Mouse (Mus musculus) forelimb bud, embryonic 11.5 days (tissue): ENCODE results near the gene Vps35.
A peak's percentile ranks its signal among the peaks of the same experiment; 100 is the strongest.

Experiments used
- DNase-seq: peaks from one replicate; pipeline ENCODE4 v3.0.0-alpha.2; 2012; ENCODE audit warnings: low read depth, low spot score

The Vps35 gene

DNA sequence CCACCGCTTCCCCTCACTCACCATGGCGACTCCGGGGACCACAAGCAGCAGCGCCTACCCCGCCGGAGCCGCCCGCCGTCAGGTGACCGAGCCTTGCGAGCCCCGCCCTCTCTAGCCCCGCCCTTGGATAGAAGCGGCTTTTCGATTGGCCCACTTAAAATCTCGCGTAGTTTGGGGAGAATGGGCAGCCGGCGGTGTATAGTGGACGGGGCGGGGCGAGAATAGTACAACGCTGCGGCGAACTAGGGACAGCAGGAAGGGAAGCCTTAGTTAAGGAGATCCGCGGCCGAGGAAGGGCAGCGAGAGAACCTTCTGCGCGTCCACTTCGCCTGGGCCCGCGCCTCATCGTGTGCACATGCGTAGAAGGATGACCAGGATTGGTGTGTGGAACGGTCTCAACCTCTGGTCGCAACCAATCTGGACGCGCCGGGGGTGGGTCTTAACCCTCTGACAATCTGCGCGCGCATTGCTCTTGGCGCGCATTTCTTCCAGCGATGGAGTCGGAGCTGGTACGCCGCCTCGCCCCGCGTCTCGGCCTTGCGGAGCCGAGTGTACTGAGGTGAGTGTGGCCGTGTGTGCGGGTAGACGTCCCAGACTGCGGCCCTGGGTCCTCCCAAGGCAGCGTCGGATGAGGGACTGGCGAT, at the start of gene Vps35, which contains the start of gene Orc6:
Vps35 (minus strand) TSS at position 369 of the 644 bp plus-strand sequence.
Orc6 (plus strand) TSS at position 199 of the 644 bp plus-strand sequence.
- peak; percentile 96 for DNase-seq

DNA sequence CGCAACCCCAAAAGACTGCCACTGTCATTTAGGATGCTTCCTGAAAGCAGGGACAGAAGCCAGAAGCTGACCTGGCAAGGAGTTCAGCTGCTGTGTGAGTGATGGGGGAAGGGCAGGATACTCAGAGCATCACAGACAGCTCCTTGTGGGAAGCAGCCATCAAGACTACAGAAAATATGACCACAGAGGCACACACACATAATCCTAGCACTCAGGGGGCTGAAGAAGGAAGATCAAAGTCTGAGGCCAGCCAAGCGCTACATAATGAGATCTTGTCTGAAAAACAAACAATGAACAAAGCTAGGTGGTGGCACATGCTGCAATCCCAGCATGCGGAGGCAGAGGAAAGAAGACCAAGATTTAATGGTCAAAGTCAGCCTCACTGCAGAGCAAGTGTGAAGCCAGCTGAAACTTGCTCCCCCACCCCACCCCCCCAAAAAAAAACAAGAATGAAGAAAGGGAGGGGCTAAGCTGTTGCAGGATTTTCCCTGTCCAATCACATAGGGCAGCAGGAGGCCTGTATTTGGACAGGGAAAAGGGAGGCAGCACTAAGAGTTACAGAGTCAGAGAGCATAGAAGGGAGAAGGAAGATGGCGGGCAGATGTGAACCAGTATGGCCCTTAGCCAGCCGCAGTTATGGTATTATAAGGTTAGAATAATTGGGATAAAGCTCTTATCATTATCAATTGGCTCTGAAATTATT, 40.4 kb upstream of the Vps35 start:
- DNase-seq, result peak; percentile 13

DNA sequence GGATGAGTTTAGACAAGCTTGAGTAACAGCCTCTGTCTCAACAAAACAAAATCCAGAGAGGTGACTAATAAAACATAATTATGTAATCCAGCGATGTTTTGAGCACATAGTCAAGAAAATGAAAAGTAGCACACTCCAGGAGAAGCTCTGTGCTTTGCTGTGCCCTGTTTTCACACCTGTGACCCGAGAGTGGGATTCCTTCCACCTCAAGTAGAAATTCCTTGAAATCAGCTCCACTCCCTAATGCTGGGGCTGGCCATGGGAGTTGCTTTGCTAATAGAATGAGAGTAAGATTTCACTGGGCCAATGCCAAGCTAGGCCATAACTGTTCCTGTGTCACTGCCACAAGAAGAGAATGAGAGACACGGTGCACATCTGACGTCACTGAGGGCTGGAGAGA, 38.1 kb upstream of the Vps35 start:
- DNase-seq, result no peak

DNA sequence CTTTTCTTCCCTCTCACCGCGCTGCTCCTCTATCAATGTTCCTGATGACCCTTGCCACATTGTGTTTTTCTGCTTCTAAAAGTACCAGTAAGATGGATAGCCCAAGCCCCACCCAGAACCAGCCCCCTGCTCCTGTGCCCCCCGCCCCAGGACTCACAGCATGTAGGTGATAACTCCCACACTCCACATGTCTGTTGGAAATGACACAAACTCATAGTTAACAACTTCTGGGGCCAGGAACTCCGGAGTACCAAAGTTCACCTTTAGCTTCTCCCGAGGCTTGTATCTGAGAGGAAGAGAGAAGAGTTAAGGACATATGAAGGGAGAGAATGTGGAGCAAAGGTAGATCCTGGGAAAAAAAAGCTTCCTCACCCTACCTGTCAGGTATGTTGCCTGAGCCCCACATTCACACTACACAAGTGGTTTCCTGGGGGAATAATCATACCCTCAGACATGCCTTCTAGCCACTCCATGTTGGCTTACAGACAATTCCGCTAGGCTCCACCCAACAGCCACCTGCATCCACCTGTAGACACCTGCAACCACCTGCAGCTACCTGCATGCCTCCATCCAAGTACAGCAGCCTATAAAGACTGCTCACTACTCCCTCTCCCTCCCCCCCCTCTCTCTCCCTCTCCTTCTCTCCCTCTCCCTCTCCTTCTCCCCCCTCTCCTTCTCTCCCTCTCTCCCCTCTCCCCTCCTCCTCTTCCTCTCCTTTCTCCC, 36.8 kb upstream of the Vps35 start:
- no peak for DNase-seq

DNA sequence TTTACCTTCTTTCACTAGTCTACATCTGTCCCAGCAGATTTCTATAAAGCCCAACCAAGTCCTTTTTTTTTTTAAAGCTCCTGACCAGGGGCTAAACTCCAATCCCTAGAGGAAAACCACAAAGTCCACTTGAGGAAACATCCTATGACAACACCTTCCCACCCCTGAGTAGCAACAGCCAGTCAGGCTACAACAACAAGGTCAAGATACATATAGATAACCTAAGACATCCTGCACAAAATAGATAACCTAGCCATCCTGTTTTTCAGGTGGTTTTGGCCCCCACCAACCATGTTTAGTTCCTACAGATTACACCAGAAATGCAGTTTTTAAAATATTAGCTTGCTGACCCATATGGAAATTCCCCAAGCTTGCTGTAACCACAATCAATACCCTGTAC, 35.5 kb upstream of the Vps35 start:
- DNase-seq, result no peak

DNA sequence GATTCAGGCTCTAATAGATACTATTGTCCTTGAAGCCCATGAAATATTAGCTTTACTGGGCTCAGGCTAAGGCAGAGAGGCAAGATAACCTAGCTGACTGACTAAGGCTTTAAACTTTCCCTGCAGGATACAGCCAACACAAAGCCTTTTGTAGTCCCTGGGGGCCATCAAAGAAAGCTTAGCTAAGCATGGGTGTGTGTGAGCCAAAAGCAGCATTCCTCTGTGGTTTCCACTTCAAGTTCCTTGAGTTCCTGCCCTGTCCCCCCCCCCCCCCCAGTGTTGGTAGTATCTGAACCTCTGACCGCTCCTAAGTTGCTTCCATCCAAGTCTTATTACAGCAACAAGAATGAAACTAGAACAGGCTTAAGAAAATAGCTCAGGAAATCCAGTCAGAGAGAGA, 29.9 kb upstream of the Vps35 start:
- DNase-seq, result no peak

DNA sequence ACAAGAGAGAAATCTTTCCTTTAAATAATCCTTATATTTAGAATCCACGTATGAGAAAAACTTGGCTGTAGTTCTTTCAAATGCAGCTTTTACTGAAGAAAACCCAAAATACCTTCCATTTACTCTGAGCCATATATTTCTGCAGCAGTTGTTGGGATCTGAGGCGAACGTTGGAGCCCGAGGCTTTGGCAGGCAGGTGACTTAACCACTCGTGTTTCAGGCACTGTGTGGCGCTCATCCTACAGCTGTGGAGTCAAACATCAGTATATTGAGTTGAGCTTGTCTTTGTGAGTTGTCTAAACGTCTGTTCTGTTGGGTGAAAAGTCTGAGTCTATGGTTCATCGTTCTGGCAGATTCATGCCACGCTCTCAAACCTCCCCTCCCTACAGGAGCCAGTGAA, 27.4 kb upstream of the Vps35 start:
- no peak for DNase-seq

DNA sequence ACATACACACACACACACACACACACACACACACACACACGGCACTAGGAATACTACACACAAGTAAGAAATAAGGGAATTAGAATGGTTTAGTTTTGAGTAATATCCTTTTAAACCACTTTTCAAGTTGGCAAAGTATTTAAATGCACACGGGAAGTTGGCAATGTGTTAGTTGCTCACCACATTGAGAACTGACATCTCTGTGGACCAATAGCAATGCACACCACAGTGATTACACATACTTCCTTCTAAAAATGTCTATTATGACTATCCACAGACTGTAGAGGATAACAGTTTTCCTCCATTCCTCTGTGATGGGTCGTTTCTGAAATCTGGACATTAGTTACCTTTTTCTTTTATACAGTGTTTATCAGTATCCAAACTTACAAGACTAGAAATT, 23.5 kb upstream of the Vps35 start:
- DNase-seq, result no peak

DNA sequence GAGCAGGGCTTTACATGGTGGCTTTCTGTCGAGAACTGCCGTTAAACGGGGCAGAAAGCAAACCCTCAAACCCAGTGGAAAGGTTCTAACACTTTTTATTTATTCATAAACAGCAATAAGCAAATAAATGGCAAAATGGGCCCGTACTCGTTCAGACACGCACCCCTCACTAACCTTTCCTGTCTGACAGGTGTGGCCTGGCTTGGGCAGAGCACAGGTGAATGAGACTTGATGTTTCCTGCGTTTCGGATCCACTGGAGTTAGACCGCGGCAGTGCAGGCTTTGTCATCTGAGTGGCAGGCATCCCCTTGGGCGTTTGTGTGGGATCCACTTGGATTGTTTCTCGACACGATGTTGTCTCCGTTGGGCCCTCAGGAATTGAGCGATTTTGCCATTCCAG, 22.4 kb upstream of the Vps35 start:
- DNase-seq, result no peak

DNA sequence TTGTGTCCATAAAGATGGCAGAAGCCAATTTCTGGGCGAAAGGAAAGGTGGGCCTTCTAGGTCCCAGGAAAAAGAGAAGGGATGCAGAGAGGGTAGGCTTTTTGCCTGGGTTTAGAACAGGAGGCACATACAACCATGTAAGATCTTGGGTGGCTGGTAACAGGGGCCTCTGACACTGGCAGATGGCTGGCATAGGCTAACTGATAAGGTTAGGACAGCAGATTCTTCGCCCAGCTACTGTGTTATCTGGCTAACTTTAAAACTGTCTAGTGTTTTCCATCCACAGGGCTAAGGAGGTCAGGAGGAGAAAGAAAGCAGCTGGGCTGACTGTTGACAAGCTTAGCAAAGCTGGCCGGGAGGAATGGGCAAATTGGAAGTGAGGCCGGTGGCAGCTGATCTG, 18.9 kb upstream of the Vps35 start:
- no peak for DNase-seq

DNA sequence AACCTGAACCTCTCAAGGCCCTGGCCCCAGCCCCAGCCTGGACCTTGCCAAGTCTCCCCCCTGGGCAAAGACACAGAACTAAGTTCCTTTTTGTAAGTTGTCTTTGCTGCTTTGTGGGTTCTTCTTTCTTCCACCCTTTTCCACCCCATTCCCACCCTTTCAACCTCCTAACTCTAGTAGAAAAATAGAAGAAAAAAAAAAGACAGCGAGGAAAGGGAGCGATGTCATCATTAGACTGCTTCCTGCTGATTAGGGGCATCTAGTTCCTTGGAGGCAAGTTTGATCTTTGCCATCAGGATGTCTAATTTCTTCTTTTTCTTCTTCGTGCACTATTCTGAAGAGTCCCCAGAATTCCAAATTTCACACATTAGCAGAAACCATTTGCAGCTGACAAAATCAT, 13.4 kb upstream of the Vps35 start:
- no peak for DNase-seq

DNA sequence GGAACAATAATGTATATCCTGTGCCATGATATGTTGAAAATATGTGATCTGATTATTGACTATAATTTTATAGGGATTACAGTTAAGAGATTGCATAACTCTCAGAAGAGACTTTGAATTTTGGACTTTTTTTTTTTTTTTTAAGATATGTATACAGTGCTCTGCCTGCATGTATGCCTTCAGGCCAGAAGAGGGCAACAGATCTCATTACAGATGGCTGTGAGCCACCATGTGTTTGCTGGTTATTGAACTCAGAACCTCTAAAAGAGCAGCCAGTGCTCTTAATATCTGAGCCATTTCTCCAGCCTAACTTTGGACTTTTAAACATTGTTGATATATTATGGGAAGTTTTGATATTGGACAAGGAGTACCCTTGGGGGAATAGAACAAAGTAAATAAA, 12.1 kb upstream of the Vps35 start:
- DNase-seq, result peak; percentile 10

DNA sequence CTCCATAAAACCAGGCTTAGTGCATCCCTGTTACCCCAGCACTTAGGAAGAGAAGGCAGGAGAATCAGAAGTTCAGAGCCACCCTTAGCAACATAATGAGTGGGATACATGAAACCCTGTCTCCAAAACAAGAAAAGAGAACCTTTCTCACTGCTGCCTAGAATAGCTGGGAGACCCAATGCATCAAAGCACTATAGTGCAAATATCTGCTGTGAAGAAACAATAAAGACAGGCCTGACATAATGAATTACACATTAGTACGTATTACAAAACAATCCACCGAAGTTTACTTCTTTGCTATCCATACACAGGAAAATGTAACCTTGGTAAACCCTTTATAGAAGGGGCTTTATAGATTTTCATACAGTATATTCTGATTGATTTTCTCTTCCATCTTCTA, 9.0 kb upstream of the Vps35 start:
- no peak for DNase-seq

DNA sequence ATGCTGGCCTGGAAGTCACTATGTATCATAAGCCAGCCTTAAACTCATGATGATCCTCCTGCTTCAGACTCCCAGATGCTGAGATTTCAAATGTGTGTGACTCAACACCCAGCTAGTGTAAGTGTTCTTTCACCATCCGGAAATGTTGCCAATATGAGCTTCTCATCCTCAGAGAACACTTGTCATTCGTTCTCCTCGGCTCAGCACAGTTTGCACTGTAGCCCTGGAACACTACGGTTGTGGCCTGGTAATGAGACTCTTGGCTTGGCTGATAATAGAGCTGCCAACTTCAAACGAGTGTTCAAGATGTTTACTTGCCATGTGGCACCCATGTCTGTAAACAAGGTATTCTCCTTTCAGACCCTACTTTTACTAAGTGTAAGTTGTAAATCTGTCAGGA, 3.9 kb upstream of the Vps35 start:
- DNase-seq, result no peak

DNA sequence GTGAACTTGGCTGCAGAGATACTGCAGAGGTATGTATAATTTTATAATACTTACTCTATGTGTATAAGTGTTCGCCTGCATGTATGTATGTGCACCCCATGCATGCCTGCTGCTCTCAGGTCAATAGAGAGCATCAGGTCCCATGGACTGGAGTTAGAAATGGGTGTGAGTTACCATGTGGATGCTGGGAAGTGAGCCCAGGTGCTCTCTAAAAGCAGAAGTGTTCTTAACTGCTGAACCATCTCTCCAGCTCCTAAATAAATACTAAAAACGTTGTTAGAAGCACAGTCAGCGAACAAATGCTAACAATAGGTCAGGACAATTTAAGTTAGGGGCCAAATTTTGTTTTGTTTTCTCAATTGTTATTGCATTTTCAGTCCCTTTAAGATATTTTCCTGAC, 3.3 kb upstream of the Vps35 start:
- no peak for DNase-seq

DNA sequence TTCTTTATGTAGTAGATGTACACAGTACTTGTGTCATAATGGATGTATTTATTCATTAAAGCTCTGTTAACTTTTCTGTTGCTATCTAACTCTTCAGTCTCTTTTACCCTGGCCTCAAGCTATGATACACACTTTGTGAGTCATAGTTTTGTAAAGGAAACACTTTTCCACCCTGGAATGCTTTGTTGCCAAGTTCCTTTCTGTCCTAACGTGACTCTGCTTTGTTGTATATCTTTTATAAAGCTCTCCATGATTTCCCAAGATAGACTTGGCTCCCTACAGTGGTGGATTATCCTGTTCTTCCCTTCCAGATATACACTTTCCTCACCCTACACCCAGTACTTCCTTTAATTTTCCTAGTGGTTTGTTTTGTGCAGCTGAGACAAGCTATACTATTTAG, 2.3 kb upstream of the Vps35 start:
- no peak for DNase-seq

DNA sequence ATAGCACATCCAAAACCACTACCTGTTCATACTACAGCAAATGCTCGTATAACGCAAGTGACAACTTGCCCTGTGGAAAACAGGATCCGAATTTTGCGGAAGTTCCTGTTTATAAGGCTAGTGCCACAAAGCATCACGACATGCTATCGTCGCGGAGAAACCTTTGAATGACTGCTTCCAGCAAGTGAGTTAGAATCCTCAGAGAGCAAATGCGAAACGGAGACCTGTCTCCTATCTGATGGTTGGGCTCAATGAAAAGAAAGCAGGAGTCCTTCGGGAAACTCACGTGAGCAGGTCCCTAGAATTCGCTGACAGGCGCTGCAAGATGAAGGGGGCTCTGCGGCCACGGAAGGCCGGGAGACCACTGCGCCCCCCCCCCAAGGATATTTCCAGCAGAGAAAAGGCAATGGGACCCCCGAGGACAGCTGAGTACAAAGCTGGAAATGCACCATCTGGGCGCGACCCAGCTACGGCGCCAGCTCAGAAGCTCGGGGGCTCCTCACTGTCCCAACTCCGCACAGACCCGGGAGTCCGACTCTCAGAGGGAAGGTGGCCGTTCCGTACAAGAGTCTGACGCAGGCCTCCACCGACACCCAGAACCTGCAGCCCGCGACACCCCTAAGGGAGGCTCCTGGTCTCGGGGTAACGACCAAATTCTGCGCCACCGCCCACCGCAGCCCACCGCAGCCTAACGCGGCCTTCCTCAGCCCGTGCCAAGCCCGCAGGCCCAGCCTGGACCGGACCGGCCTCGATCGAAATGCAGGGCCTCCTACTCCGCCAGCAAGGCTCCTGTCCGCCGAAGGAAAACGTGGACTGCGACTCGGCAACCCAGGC, 785 bp downstream of the Vps35 start:
- DNase-seq, result peak; percentile 10

DNA sequence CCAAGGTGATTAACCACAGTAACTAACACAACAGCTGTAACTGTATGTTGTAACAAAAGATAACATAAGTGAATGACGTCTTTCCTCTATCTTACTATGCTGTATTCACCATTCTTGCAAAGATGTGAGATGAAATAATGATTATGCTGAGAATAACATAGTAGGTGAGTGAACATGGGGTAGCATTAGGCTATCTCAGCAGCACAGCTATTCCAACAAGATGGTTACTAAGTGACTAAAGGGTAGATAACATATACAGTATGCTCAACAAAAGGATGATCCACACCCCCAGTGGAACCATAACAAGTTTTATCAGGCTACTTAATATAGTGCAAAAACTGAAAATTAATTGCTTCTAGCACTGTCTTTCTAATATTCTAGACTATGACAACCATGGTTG, 12.8 kb downstream of the Vps35 start:
- no peak for DNase-seq

DNA sequence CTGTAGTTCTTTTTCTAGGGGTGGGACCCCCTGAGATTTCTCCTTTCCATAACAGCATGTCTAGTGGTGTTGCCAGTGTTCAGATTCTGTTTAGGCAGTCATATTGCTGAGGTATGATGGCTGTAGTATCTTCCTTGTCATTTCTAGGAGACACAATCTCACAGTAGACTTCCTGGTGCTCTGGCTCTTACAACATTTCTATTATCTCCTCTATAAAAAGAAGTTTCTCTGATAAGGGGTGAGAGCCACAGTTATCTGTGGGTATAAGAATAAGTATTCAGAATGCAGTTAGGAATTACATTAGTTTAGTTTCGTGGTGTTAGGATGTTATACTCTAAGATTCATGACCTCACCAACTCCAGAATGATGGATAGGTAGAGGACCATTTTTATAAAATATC, 72.3 kb downstream of the Vps35 start:
- no peak for DNase-seq

DNA sequence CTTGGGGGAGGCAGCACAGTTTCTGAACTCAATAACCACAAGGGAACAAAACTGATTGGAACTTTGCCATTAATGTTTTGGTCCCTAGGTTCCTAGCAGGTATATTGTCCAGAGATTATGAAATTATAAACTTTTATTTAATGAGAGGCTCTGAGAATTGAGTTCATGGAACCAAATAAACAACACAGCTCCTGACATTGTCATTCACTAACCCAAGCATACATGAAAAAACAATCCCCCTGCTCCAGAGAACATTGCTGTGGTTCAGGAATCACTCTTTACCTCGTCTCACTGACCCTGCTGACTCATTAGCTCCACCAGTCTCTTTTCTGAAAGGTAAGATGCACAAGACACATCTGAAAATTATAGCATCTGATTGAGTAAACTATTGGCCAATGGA, 73.9 kb downstream of the Vps35 start, which contains the start of gene Olfr371:
Olfr371 (plus strand) TSS at position 301 of the 400 bp plus-strand sequence.
- DNase-seq, result no peak

DNA sequence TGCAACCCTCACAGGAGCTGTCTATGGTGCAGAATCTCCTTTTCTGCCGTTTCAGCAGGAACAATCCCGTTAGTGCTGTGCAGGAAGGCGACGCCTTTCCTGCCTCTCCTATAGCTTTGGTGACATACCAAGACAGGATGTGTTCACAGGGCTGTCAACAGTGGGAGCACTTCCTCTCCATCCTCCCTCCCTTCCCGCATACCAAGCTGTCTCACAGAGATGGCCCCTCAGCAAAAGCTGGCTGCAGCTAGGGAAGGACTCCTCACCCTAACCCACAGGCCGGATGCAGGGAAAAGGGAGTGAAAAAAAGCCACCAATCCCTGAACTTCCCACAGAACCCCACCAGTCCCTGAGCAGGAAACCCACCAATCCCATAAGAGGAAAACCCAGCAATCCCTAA, 78.6 kb downstream of the Vps35 start:
- peak; percentile 9 for DNase-seq

DNA sequence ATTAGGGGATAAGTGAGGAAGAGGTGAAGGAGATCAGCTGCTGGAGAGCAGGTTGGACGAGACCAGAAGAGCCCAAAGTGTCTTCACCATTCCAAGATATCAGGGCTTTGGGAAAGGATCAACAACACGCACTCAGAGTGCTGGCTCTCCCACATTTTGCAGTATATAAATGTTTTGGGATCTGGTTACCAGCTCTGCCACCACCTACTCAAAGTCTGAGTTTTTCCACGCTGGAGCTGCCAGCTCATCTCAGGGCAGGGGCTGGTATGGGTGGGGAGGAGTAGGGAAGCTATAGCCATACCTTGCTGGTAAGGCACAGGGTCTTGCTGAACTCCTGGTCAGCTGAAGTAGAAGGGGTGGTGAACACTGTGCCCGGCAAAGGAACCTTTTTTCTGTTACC, 79.4 kb downstream of the Vps35 start:
- DNase-seq, result no peak
